Mouse (Mus musculus) urinary bladder, postnatal 25 days (tissue): Measurements from ENCODE around the gene Rft1.
A peak's percentile ranks its signal among the peaks of the same experiment; 100 is the strongest.
"Not testable (repeated sequence)": the region's sequence is repeated elsewhere in the genome, so short reads cannot be mapped to it uniquely, and the experiment has no call there.

Experiments
- DNase-seq: peaks from one replicate; pipeline ENCODE4 v3.0.0; 2022; ENCODE audit warnings: low spot score

The Rft1 gene

GRCm38 (mm10) chr14:30674947-30675346 is 20.8 kb downstream of the Rft1 start:
- DNase-seq, result no peak

- no peak for DNase-seq
These were observed 28.0 kb downstream of the Rft1 start for GRCm38 (mm10) chr14:30682131-30682530.

- DNase-seq, result no peak
These were observed 36.5 kb downstream of the Rft1 start for GRCm38 (mm10) chr14:30690685-30691084.

- DNase-seq, result no peak
These were observed 38.3 kb downstream of the Rft1 start for GRCm38 (mm10) chr14:30692439-30692838.

GRCm38 (mm10) chr14:30694786-30695185 is 40.6 kb downstream of the Rft1 start:
- no peak for DNase-seq

- DNase-seq, result peak; percentile 26
These were observed 41.4 kb downstream of the Rft1 start for GRCm38 (mm10) chr14:30695609-30696008.

- DNase-seq, result no peak
These were observed 43.4 kb downstream of the Rft1 start for GRCm38 (mm10) chr14:30697407-30698052.

- DNase-seq, result peak; percentile 36
These were observed 45.5 kb downstream of the Rft1 start for GRCm38 (mm10) chr14:30699656-30700055.

GRCm38 (mm10) chr14:30702512-30702911 is 48.4 kb downstream of the Rft1 start:
- no peak for DNase-seq

- no peak for DNase-seq
These were observed 48.9 kb downstream of the Rft1 start for GRCm38 (mm10) chr14:30703079-30703478.

GRCm38 (mm10) chr14:30704098-30704855 is 50.1 kb downstream of the Rft1 start:
- no peak for DNase-seq

- no peak for DNase-seq
These were observed 57.7 kb downstream of the Rft1 start for GRCm38 (mm10) chr14:30711892-30712291.

GRCm38 (mm10) chr14:30713769-30714168 is 59.6 kb downstream of the Rft1 start:
- no peak for DNase-seq

- DNase-seq, result peak; percentile 32
These were observed 60.8 kb downstream of the Rft1 start, which contains the start of gene Sfmbt1 for GRCm38 (mm10) chr14:30714799-30715617. Sfmbt1 (plus strand) TSS chr14:30714849.

GRCm38 (mm10) chr14:30715618-30716050 is 61.5 kb downstream of the Rft1 start:
- DNase-seq, result peak; percentile 72

- DNase-seq, result peak; percentile 49
These were observed 62.1 kb downstream of the Rft1 start for GRCm38 (mm10) chr14:30716051-30716952.

GRCm38 (mm10) chr14:30716953-30717285 is 62.8 kb downstream of the Rft1 start:
- no peak for DNase-seq

- not testable (repeated sequence) for DNase-seq
These were observed 64.5 kb downstream of the Rft1 start for GRCm38 (mm10) chr14:30718696-30719095.

GRCm38 (mm10) chr14:30719514-30719913 is 65.4 kb downstream of the Rft1 start:
- no peak for DNase-seq

GRCm38 (mm10) chr14:30721850-30722249 is 67.7 kb downstream of the Rft1 start:
- DNase-seq, result no peak

- no peak for DNase-seq
These were observed 68.2 kb downstream of the Rft1 start for GRCm38 (mm10) chr14:30722406-30722805.

- DNase-seq, result no peak
These were observed 77.7 kb downstream of the Rft1 start for GRCm38 (mm10) chr14:30731896-30732295.
